Mouse (Mus musculus): ENCODE measurements around the gene Stat4. TPM values are rescaled to one million over a fixed set of nuclear protein-coding genes. Genes with fewer than 3 reads are reported as not detected.

Stat4 gene
- polyA plus RNA-seq, 1 experiment from 2014 or later = 3.7 TPM

DNA sequence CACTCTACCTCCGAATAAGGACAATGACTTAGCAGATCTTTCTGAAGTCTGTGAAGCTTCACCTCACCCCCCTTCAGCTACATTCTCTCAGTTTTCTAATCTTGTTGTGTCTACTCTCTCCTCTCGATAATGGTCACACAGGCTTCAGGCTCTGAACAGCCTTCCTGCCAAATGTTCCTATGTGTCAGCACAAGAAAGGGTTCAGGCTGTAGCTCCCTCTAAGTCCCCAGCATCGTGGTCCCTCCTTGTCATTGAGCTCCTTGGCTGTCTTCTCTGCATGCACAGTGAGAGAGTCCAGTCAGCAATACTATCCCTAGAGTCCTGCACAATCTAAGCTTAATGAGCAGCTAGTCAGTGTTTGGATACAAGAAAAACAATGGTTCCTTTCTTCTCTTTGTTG, 124.3 kb downstream of the Stat4 start:
- H3K4me1 ChIP-seq (ENCODE audit: control insufficient read depth, insufficient read depth, low read length) = peaks cover 5% of the 10 kb centered on the region
- H3K4me2 ChIP-seq (ENCODE audit: low read depth, low read length) = no peak overlapping the region
- H3K9ac ChIP-seq (ENCODE audit: low read length) = no peak overlapping the region
- no peak overlapping the region for H3K27ac ChIP-seq (ENCODE audit: low read length)
- ATAC-seq (ENCODE audit: insufficient read depth, low FRiP score) = no peak
- no peaks in the 10 kb centered on the region for H3K9me3 ChIP-seq (replicated peaks; ENCODE audit: control insufficient read depth, low read length)
- H3K4me3 ChIP-seq (replicated peaks; ENCODE audit: low read length) = no peak overlapping the region
- 59% methylated on average over 3 of the region's 3 CpGs for WGBS
- H3K27me3 ChIP-seq (ENCODE audit: control insufficient read depth, insufficient read depth, low read length) = no peaks in the 10 kb centered on the region
- no peaks in the 10 kb centered on the region for H3K36me3 ChIP-seq (ENCODE audit: control insufficient read depth, insufficient read depth, low read length)

- no peak overlapping the region for H3K4me3 ChIP-seq (replicated peaks; ENCODE audit: low read length)
- no peaks in the 10 kb centered on the region for H3K9me3 ChIP-seq (replicated peaks; ENCODE audit: control insufficient read depth, low read length)
- H3K36me3 ChIP-seq (ENCODE audit: control insufficient read depth, insufficient read depth, low read length) = no peaks in the 10 kb centered on the region
- no peak overlapping the region for H3K4me2 ChIP-seq (ENCODE audit: low read depth, low read length)
- H3K4me1 ChIP-seq (ENCODE audit: control insufficient read depth, insufficient read depth, low read length) = peaks cover 5% of the 10 kb centered on the region
- H3K27me3 ChIP-seq (ENCODE audit: control insufficient read depth, insufficient read depth, low read length) = no peaks in the 10 kb centered on the region
- no peak for ATAC-seq (ENCODE audit: insufficient read depth, low FRiP score)
- H3K9ac ChIP-seq (ENCODE audit: low read length) = no peak overlapping the region
- 70% methylated on average over 1 of the region's 1 CpGs for WGBS
- no peak overlapping the region for H3K27ac ChIP-seq (ENCODE audit: low read length)
Observed at GRCm38 (mm10) chr1:52112301-52112700, 125.4 kb downstream of the Stat4 start.

- 17% methylated on average over 7 of the region's 7 CpGs for WGBS
- peak overlapping the region; percentile 72 for H3K9ac ChIP-seq (ENCODE audit: low read length)
Observed at GRCm38 (mm10) chr1:52113067-52113665, 126.2 kb downstream of the Stat4 start.

GRCm38 (mm10) chr1:52113666-52114069, 126.7 kb downstream of the Stat4 start:
- H3K9me3 ChIP-seq (replicated peaks; ENCODE audit: control insufficient read depth, low read length) = no peaks in the 10 kb centered on the region
- peak; percentile 98 for ATAC-seq (ENCODE audit: insufficient read depth, low FRiP score)
- peak overlapping the region; percentile 86 for H3K4me2 ChIP-seq (ENCODE audit: low read depth, low read length)
- peaks cover 5% of the 10 kb centered on the region for H3K4me1 ChIP-seq (ENCODE audit: control insufficient read depth, insufficient read depth, low read length)
- under 1% methylated on average over 32 of the region's 32 CpGs for WGBS
- peak overlapping the region; percentile 82 for H3K27ac ChIP-seq (ENCODE audit: low read length)
- H3K27me3 ChIP-seq (ENCODE audit: control insufficient read depth, insufficient read depth, low read length) = no peaks in the 10 kb centered on the region
- H3K4me3 ChIP-seq (replicated peaks; ENCODE audit: low read length) = peak overlapping the region; percentile 49
- no peaks in the 10 kb centered on the region for H3K36me3 ChIP-seq (ENCODE audit: control insufficient read depth, insufficient read depth, low read length)
- peak overlapping the region; percentile 72 for H3K9ac ChIP-seq (ENCODE audit: low read length)

More at GRCm38 (mm10) chr1:52113067-52113665, 126.2 kb downstream of the Stat4 start:
- peaks cover 5% of the 10 kb centered on the region for H3K4me1 ChIP-seq (ENCODE audit: control insufficient read depth, insufficient read depth, low read length)
- ATAC-seq (ENCODE audit: insufficient read depth, low FRiP score) = peak; percentile 11; the same call in 1 of the 2 replicates
- peak overlapping the region; percentile 49 for H3K4me3 ChIP-seq (replicated peaks; ENCODE audit: low read length)
- H3K36me3 ChIP-seq (ENCODE audit: control insufficient read depth, insufficient read depth, low read length) = no peaks in the 10 kb centered on the region
- H3K27ac ChIP-seq (ENCODE audit: low read length) = peak overlapping the region; percentile 82
- no peaks in the 10 kb centered on the region for H3K27me3 ChIP-seq (ENCODE audit: control insufficient read depth, insufficient read depth, low read length)
- peak overlapping the region; percentile 86 for H3K4me2 ChIP-seq (ENCODE audit: low read depth, low read length)
- no peaks in the 10 kb centered on the region for H3K9me3 ChIP-seq (replicated peaks; ENCODE audit: control insufficient read depth, low read length)

DNA sequence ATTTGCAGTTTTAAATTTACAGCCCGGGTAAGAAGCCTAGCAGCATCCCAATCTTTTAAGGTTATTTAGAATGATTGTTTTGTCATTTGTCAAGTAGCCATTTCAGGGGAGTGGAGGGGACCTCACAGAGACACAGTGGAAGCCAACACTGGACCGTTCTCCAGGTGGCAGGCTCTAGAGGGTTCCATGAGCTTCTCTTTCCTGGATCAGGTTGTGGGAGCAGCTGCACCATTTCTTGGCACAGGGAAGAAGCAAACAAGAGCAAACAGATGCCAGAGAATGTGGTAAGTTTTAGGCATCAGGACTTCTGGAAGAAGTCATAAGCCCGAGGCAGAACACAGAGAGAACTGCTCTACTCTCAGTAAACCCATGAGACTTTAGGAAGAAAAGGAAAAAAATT, 129.5 kb downstream of the Stat4 start:
- Histone ChIP-seq H3K36me3 (ENCODE audit: control insufficient read depth, insufficient read depth, low read length) (no peaks in the 10 kb centered on the region), H3K9me3 (replicated peaks; ENCODE audit: control insufficient read depth, low read length) (no peaks in the 10 kb centered on the region), H3K4me1 (ENCODE audit: control insufficient read depth, insufficient read depth, low read length) (peaks cover 10% of the 10 kb centered on the region), H3K27ac (ENCODE audit: low read length) (no peak overlapping the region), H3K4me2 (ENCODE audit: low read depth, low read length) (no peak overlapping the region), H3K27me3 (ENCODE audit: control insufficient read depth, insufficient read depth, low read length) (no peaks in the 10 kb centered on the region), H3K4me3 (replicated peaks; ENCODE audit: low read length) (no peak overlapping the region), H3K9ac (ENCODE audit: low read length) (no peak overlapping the region)
- WGBS = 81% methylated on average over 3 of the region's 3 CpGs
- no peak for ATAC-seq (ENCODE audit: insufficient read depth, low FRiP score)

DNA sequence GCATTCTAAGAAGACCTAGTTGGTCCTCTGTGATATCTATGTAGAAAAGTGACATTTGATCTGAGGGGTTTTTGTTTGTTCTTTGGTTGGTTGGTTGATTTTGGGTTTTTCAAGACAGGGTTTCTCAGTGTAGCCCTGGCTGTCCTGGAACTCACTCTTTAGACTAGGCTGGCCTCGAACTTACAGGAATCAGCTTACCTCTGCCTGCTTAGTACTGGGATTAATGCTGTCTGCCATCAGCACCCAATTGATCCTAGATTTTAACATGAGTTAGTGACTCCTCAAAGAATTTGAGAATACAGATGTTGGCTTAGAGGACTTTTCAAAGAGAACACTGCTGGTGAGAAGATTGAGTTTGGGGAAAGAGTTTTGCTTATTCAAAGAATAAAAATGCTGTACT, 130.8 kb downstream of the Stat4 start:
- Histone ChIP-seq H3K9ac (ENCODE audit: low read length) (no peak overlapping the region), H3K27ac (ENCODE audit: low read length) (no peak overlapping the region), H3K4me2 (ENCODE audit: low read depth, low read length) (no peak overlapping the region), H3K4me3 (replicated peaks; ENCODE audit: low read length) (no peak overlapping the region), H3K4me1 (ENCODE audit: control insufficient read depth, insufficient read depth, low read length) (peaks cover 10% of the 10 kb centered on the region), H3K9me3 (replicated peaks; ENCODE audit: control insufficient read depth, low read length) (no peaks in the 10 kb centered on the region), H3K27me3 (ENCODE audit: control insufficient read depth, insufficient read depth, low read length) (no peaks in the 10 kb centered on the region), H3K36me3 (ENCODE audit: control insufficient read depth, insufficient read depth, low read length) (0 out of 2 replicates have a peak, but pooled peaks cover 3% of the 10 kb centered on the region)
- ATAC-seq (ENCODE audit: insufficient read depth, low FRiP score) = no peak
- 93% methylated on average over 1 of the region's 1 CpGs for WGBS

GRCm38 (mm10) chr1:52118860-52119591, 132.1 kb downstream of the Stat4 start, which contains the start of gene Stat1:
Gene Stat1, plus strand, starts transcription at chr1:52119440.
- 3% methylated on average over 37 of the region's 37 CpGs for WGBS
- Histone ChIP-seq H3K27me3 (ENCODE audit: control insufficient read depth, insufficient read depth, low read length) (no peaks in the 10 kb centered on the region), H3K4me1 (ENCODE audit: control insufficient read depth, insufficient read depth, low read length) (0 out of 2 replicates have a peak, but pooled peaks cover 4% of the 10 kb centered on the region), H3K27ac (ENCODE audit: low read length) (peak within 1 kb of the TSS; percentile 83), H3K4me3 (replicated peaks; ENCODE audit: low read length) (peak within 1 kb of the TSS; percentile 97), H3K4me2 (ENCODE audit: low read depth, low read length) (peak within 1 kb of the TSS; percentile 86), H3K9me3 (replicated peaks; ENCODE audit: control insufficient read depth, low read length) (no peaks in the 10 kb centered on the region), H3K36me3 (ENCODE audit: control insufficient read depth, insufficient read depth, low read length) (0 out of 2 replicates have a peak, but pooled peaks cover 3% of the 10 kb centered on the region), H3K9ac (ENCODE audit: low read length) (peak within 1 kb of the TSS; percentile 81)
- peak; percentile 94 for ATAC-seq (ENCODE audit: insufficient read depth, low FRiP score)

GRCm38 (mm10) chr1:52119691-52120090, 132.7 kb downstream of the Stat4 start:
- Histone ChIP-seq H3K27ac (ENCODE audit: low read length) (peak overlapping the region; percentile 60; the same call in 1 of the 2 replicates), H3K4me3 (replicated peaks; ENCODE audit: low read length) (peak overlapping the region; percentile 97), H3K9ac (ENCODE audit: low read length) (peak overlapping the region; percentile 81), H3K4me1 (ENCODE audit: control insufficient read depth, insufficient read depth, low read length) (0 out of 2 replicates have a peak, but pooled peaks cover 4% of the 10 kb centered on the region), H3K27me3 (ENCODE audit: control insufficient read depth, insufficient read depth, low read length) (no peaks in the 10 kb centered on the region), H3K4me2 (ENCODE audit: low read depth, low read length) (peak overlapping the region; percentile 86), H3K36me3 (ENCODE audit: control insufficient read depth, insufficient read depth, low read length) (0 out of 2 replicates have a peak, but pooled peaks cover 3% of the 10 kb centered on the region), H3K9me3 (replicated peaks; ENCODE audit: control insufficient read depth, low read length) (no peaks in the 10 kb centered on the region)
- ATAC-seq (ENCODE audit: insufficient read depth, low FRiP score) = peak; percentile 25; the same call in 1 of the 2 replicates
- under 1% methylated on average over 20 of the region's 20 CpGs for whole genome bisulfite sequencing

- WGBS = 32% methylated on average over 10 of the region's 10 CpGs
- Histone ChIP-seq H3K4me3 (replicated peaks; ENCODE audit: low read length) (peak overlapping the region; percentile 97), H3K9ac (ENCODE audit: low read length) (peak overlapping the region; percentile 81), H3K9me3 (replicated peaks; ENCODE audit: control insufficient read depth, low read length) (no peaks in the 10 kb centered on the region), H3K27me3 (ENCODE audit: control insufficient read depth, insufficient read depth, low read length) (no peaks in the 10 kb centered on the region), H3K36me3 (ENCODE audit: control insufficient read depth, insufficient read depth, low read length) (0 out of 2 replicates have a peak, but pooled peaks cover 3% of the 10 kb centered on the region), H3K4me2 (ENCODE audit: low read depth, low read length) (peak overlapping the region; percentile 86), H3K27ac (ENCODE audit: low read length) (no peak overlapping the region), H3K4me1 (ENCODE audit: control insufficient read depth, insufficient read depth, low read length) (0 out of 2 replicates have a peak, but pooled peaks cover 4% of the 10 kb centered on the region)
- no peak for ATAC-seq (ENCODE audit: insufficient read depth, low FRiP score)
Observed at GRCm38 (mm10) chr1:52120191-52120590, 133.2 kb downstream of the Stat4 start.
